Mouse (Mus musculus): ENCODE results near the gene Gse1. TPM values are rescaled to one million over a fixed set of nuclear protein-coding genes. Genes with fewer than 3 reads are reported as not detected.
A peak's percentile ranks its signal among the peaks of the same experiment; 100 is the strongest.

Gse1 gene
- polyA plus RNA-seq, 1 experiment from 2014 or later = 6.4 TPM

DNA sequence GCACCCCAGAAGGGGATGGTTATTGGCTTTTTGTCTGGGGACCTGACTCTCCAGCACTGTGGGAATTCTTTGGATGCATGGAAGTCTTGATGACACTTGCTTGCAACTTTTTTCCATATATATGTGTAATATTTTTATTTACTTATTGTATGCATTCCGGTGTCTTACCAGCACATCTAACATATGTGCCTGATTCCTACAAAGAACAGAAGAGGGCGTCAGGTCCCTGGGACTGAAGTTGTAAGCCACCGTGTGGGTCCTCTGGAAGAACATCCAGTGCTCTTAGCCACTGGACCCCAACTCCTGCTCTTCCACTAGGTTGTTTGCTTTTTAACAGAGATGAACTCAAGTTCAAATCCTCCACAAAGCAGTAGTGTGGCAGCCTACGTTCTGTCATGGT lies 142.2 kb downstream of the Gse1 start:
- no peak for ATAC-seq
- Histone ChIP-seq H3K4me1 (replicated peaks; ENCODE audit: control insufficient read depth, insufficient read depth, low read length) (peaks cover 22% of the 10 kb centered on the region), H3K27ac (ENCODE audit: low read depth, low read length) (no peak overlapping the region), H3K36me3 (ENCODE audit: control insufficient read depth, insufficient read depth) (no peaks in the 10 kb centered on the region), H3K4me3 (ENCODE audit: low read depth, low read length) (no peak overlapping the region), H3K9ac (ENCODE audit: low read depth, low read length) (no peak overlapping the region), H3K4me2 (replicated peaks; ENCODE audit: low read depth) (no peak overlapping the region), H3K9me3 (ENCODE audit: control insufficient read depth) (no peaks in the 10 kb centered on the region), H3K27me3 (replicated peaks; ENCODE audit: control insufficient read depth, insufficient read depth, low read length) (no peaks in the 10 kb centered on the region)
- WGBS = 79% methylated on average over 4 of the region's 4 CpGs
- TF ChIP-seq CTCF (IDR thresholded peaks at IDR 0.05; ENCODE audit: low read depth) = peak; percentile 51

DNA sequence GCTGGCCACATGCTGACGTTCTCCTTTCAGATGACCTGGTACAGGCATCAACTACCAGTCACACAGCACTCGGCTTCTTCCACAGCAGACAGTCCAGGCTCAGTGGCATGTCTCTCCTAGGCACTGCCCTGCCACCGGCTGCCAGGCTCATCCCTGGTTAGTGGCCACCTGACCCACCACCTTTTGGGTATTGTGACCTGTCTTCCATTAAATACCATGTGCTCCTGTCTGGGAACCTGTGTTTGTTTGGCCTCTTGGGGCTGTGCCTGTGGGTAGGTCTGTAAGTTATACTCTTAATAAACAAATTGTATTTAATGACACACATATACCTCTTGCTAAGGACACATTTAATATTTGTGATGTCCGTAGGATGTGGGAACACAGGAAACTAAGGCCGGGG lies 142.9 kb downstream of the Gse1 start:
- Histone ChIP-seq H3K4me2 (replicated peaks; ENCODE audit: low read depth) (no peak overlapping the region), H3K36me3 (ENCODE audit: control insufficient read depth, insufficient read depth) (no peaks in the 10 kb centered on the region), H3K9me3 (ENCODE audit: control insufficient read depth) (no peaks in the 10 kb centered on the region), H3K9ac (ENCODE audit: low read depth, low read length) (no peak overlapping the region), H3K4me3 (ENCODE audit: low read depth, low read length) (no peak overlapping the region), H3K4me1 (replicated peaks; ENCODE audit: control insufficient read depth, insufficient read depth, low read length) (peaks cover 22% of the 10 kb centered on the region), H3K27ac (ENCODE audit: low read depth, low read length) (no peak overlapping the region), H3K27me3 (replicated peaks; ENCODE audit: control insufficient read depth, insufficient read depth, low read length) (no peaks in the 10 kb centered on the region)
- WGBS = 81% methylated on average over 5 of the region's 5 CpGs
- no peak for TF ChIP-seq CTCF (IDR thresholded peaks at IDR 0.05; ENCODE audit: low read depth)
- ATAC-seq = no peak

DNA sequence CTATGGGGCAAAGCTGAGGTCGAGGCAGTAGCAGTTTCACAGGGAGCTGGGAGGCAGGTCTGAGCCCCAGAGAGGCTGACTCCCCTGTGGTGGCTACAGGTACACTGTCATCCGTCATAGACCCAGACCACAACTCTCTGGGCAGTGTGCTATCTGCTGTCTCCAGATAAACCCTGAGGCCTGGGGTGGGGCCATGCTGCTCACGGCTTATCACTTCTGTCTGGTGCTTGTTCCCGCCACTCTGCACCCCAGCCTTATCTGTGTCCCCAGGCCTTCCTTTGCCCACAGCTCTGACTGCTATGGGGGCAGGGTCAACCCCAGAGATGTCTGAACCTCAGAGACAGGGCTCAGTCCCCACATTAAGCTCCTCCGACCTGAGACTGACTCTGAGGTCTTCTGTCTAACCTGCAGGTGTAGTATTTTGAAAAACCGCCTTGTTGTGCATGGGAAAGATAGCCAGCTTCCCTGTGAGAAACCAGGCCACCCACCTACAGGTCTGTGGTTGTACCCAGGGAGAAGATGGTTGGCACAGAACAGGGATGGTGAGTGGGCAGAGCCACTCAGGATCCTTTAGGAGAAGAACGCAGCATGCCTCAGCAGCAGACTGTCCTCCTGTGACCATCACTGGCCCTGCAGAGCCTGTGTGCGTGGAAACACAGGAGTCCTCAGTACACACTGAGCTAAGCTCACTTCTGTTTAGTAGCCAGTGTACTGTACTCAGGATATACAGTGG lies 143.6 kb downstream of the Gse1 start:
- H3K9me3 ChIP-seq (ENCODE audit: control insufficient read depth) = no peaks in the 10 kb centered on the region
- ATAC-seq = no peak
- no peaks in the 10 kb centered on the region for H3K36me3 ChIP-seq (ENCODE audit: control insufficient read depth, insufficient read depth)
- no peak for TF ChIP-seq CTCF (IDR thresholded peaks at IDR 0.05; ENCODE audit: low read depth)
- peaks cover 22% of the 10 kb centered on the region for H3K4me1 ChIP-seq (replicated peaks; ENCODE audit: control insufficient read depth, insufficient read depth, low read length)
- no peak overlapping the region for H3K4me2 ChIP-seq (replicated peaks; ENCODE audit: low read depth)
- no peak overlapping the region for H3K9ac ChIP-seq (ENCODE audit: low read depth, low read length)
- no peaks in the 10 kb centered on the region for H3K27me3 ChIP-seq (replicated peaks; ENCODE audit: control insufficient read depth, insufficient read depth, low read length)
- H3K27ac ChIP-seq (ENCODE audit: low read depth, low read length) = no peak overlapping the region
- 55% methylated on average over 8 of the region's 8 CpGs for WGBS
- no peak overlapping the region for H3K4me3 ChIP-seq (ENCODE audit: low read depth, low read length)

DNA sequence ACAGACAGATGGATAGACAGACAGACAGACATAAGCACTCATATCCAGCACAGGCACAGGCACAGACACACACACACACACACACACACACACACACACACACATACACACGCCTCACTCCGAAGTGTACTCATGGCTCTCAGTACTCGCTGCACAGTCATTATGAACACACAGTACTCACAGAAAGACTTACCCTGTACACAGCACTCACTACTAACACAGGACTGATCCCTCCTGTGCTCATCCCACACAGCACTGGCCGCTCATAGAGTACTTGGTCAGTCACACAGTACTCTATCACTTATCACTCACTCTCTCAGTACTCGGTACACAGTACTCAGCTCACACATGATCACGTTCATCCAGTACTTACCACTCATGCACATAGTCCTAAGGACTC lies 144.4 kb downstream of the Gse1 start:
- ATAC-seq = no peak
- Histone ChIP-seq H3K4me2 (replicated peaks; ENCODE audit: low read depth) (no peak overlapping the region), H3K9me3 (ENCODE audit: control insufficient read depth) (no peaks in the 10 kb centered on the region), H3K9ac (ENCODE audit: low read depth, low read length) (no peak overlapping the region), H3K4me1 (replicated peaks; ENCODE audit: control insufficient read depth, insufficient read depth, low read length) (peaks cover 22% of the 10 kb centered on the region), H3K27ac (ENCODE audit: low read depth, low read length) (no peak overlapping the region), H3K27me3 (replicated peaks; ENCODE audit: control insufficient read depth, insufficient read depth, low read length) (no peaks in the 10 kb centered on the region), H3K4me3 (ENCODE audit: low read depth, low read length) (no peak overlapping the region), H3K36me3 (ENCODE audit: control insufficient read depth, insufficient read depth) (no peaks in the 10 kb centered on the region)
- WGBS = 95% methylated on average over 6 of the region's 6 CpGs
- no peak for TF ChIP-seq CTCF (IDR thresholded peaks at IDR 0.05; ENCODE audit: low read depth)

DNA sequence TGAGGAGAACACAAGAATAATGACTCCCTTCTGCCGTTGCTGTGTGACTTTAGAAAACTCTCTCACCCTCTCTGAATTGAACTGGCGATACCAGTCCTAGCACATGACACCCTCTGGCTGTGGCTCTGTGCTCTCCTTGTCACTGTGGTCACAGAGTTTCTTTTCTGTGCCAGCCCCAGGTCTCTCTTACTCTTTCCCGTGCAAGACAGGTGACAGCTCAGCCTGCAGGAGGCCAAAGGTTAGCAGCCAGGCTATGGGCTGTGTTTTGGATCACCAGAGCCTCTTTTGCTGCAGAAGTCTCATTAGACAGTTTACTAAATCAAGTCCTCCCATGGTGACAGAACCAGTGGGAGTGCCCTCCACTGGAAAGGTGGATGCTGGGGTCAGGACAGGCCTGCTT lies 145.4 kb downstream of the Gse1 start:
- Histone ChIP-seq H3K4me2 (replicated peaks; ENCODE audit: low read depth) (no peak overlapping the region), H3K4me3 (ENCODE audit: low read depth, low read length) (no peak overlapping the region), H3K9me3 (ENCODE audit: control insufficient read depth) (no peaks in the 10 kb centered on the region), H3K9ac (ENCODE audit: low read depth, low read length) (no peak overlapping the region), H3K4me1 (replicated peaks; ENCODE audit: control insufficient read depth, insufficient read depth, low read length) (peaks cover 21% of the 10 kb centered on the region), H3K27ac (ENCODE audit: low read depth, low read length) (no peak overlapping the region), H3K36me3 (ENCODE audit: control insufficient read depth, insufficient read depth) (no peaks in the 10 kb centered on the region), H3K27me3 (replicated peaks; ENCODE audit: control insufficient read depth, insufficient read depth, low read length) (no peaks in the 10 kb centered on the region)
- no peak for ATAC-seq
- 56% methylated on average over 3 of the region's 3 CpGs for WGBS
- TF ChIP-seq CTCF (IDR thresholded peaks at IDR 0.05; ENCODE audit: low read depth) = no peak

DNA sequence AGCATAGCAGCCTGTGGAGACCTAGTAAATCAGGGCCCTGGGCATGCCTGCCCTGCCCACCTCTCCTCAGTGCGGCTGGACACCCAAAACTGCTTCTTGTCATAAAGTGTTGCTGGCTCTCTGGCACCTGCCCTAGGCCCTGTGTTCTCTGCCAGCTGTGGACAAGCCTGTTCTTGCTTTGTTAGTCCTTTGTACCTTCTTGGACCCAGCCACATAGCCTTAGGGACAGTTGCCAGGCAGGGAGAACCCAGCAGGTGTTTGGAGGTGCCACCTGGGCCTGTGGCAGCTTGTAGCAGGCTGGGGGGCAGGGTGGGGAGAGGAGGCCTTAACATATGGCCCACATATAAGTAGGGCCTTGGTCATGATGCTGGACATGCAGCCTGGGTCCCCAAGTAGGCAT lies 145.8 kb downstream of the Gse1 start:
- H3K9me3 ChIP-seq (ENCODE audit: control insufficient read depth) = no peaks in the 10 kb centered on the region
- no peak overlapping the region for H3K27ac ChIP-seq (ENCODE audit: low read depth, low read length)
- no peak overlapping the region for H3K4me2 ChIP-seq (replicated peaks; ENCODE audit: low read depth)
- no peak for ATAC-seq
- no peak overlapping the region for H3K9ac ChIP-seq (ENCODE audit: low read depth, low read length)
- H3K36me3 ChIP-seq (ENCODE audit: control insufficient read depth, insufficient read depth) = no peaks in the 10 kb centered on the region
- H3K4me1 ChIP-seq (replicated peaks; ENCODE audit: control insufficient read depth, insufficient read depth, low read length) = peaks cover 17% of the 10 kb centered on the region
- no peak overlapping the region for H3K4me3 ChIP-seq (ENCODE audit: low read depth, low read length)
- TF ChIP-seq CTCF (IDR thresholded peaks at IDR 0.05; ENCODE audit: low read depth) = no peak
- H3K27me3 ChIP-seq (replicated peaks; ENCODE audit: control insufficient read depth, insufficient read depth, low read length) = no peaks in the 10 kb centered on the region
- WGBS = 79% methylated on average over 1 of the region's 1 CpGs
